In genomic region chr5:115237803-115238728, GRCm38 (mm10) we compare ENCODE assay signal across 7 mouse cellular contexts. TPM values are rescaled to one million over a fixed set of nuclear protein-coding genes. Genes with fewer than 3 reads are reported as not detected.
A peak's percentile ranks its signal among the peaks of the same experiment; 100 is the strongest.
DNase-seq lines count a peak whose midpoint lies in the region; ATAC-seq and TF ChIP-seq lines count a peak whose summit lies in the region.

No protein-coding gene starts in this region.

- no peaks in the 10 kb centered on the region for H3K9me3 ChIP-seq in intestine, postnatal 0 days (ENCODE audit: control insufficient read depth)
- no peaks in the 10 kb centered on the region for H3K9me3 ChIP-seq in midbrain, embryonic 12.5 days

- H3K9ac ChIP-seq in intestine, postnatal 0 days (ENCODE audit: low read depth, low read length) = peak overlapping the region; percentile 73
- H3K9ac ChIP-seq in midbrain, embryonic 12.5 days (replicated peaks) = peak overlapping the region; percentile 83

- intact Hi-C loops in left cerebral cortex, postnatal 4 days (cut with DNase I) = loop anchor here (5.0 to 10.0 kb wide), 2 partner anchors 46 to 113 kb away; partner anchors contain the start of gene Cabp1

- DNase-seq in adrenal gland, adult 2 months = peak; percentile 96
- DNase-seq in embryo, embryonic 11.5 days (ENCODE audit: low read depth, low spot score) = peak; percentile 89
- peak; percentile 86 to 90 for DNase-seq in gastrocnemius, postnatal 4 days (ENCODE audit: low spot score in 2 of 2)
- DNase-seq in left cerebral cortex, postnatal 4 days = peak; percentile 89

- no peaks in the 10 kb centered on the region for H3K27me3 ChIP-seq in intestine, postnatal 0 days (replicated peaks; ENCODE audit: control insufficient read depth, insufficient read depth, low read length)
- H3K27me3 ChIP-seq in midbrain, embryonic 12.5 days = peaks cover 42% of the 10 kb centered on the region
- H3K27me3 ChIP-seq in small intestine, adult 2 months (ENCODE audit: control insufficient read depth, insufficient read depth, low read length) = no peaks in the 10 kb centered on the region

- WGBS in intestine, postnatal 0 days = under 1% methylated on average over 88 of the region's 88 CpGs
- under 1% methylated on average over 81 of the region's 88 CpGs for WGBS in midbrain, embryonic 12.5 days
- WGBS in small intestine, adult 2 months = under 1% methylated on average over 88 of the region's 88 CpGs

- no peaks in the 10 kb centered on the region for H3K4me1 ChIP-seq in intestine, postnatal 0 days (replicated peaks; ENCODE audit: control insufficient read depth, insufficient read depth, low read length)
- H3K4me1 ChIP-seq in midbrain, embryonic 12.5 days = peaks cover 21% of the 10 kb centered on the region
- 0 out of 2 replicates have a peak, but pooled peaks cover 2% of the 10 kb centered on the region for H3K4me1 ChIP-seq in small intestine, adult 2 months (ENCODE audit: control insufficient read depth, insufficient read depth, insufficient read length, low read length)

- H3K27ac ChIP-seq in intestine, postnatal 0 days (ENCODE audit: low read depth, low read length) = peak overlapping the region; percentile 41; the same call in 1 of the 2 replicates
- peak overlapping the region; percentile 54; the same call in 1 of the 2 replicates for H3K27ac ChIP-seq in midbrain, embryonic 12.5 days (replicated peaks)
- H3K27ac ChIP-seq in small intestine, adult 2 months (ENCODE audit: insufficient read depth, low read depth, low read length) = peak overlapping the region; percentile 51

- H3K36me3 ChIP-seq in intestine, postnatal 0 days (ENCODE audit: control insufficient read depth, insufficient read depth) = peaks cover 31% of the 10 kb centered on the region
- peaks cover 35% of the 10 kb centered on the region for H3K36me3 ChIP-seq in midbrain, embryonic 12.5 days
- peaks cover 30% of the 10 kb centered on the region for H3K36me3 ChIP-seq in small intestine, adult 2 months (ENCODE audit: control insufficient read depth, insufficient read depth, low read length)

- ATAC-seq in intestine, postnatal 0 days = peak; percentile 85
- ATAC-seq in midbrain, embryonic 12.5 days (ENCODE audit: low FRiP score, low read depth) = peak; percentile 78

- H3K4me2 ChIP-seq in intestine, postnatal 0 days (replicated peaks; ENCODE audit: low read depth) = peak overlapping the region; percentile 98
- H3K4me2 ChIP-seq in midbrain, embryonic 12.5 days (replicated peaks) = peak overlapping the region; percentile 95

- peak overlapping the region; percentile 81 for H3K4me3 ChIP-seq in intestine, postnatal 0 days (ENCODE audit: low read depth, low read length)
- peak overlapping the region; percentile 94 for H3K4me3 ChIP-seq in midbrain, embryonic 12.5 days
- H3K4me3 ChIP-seq in small intestine, adult 2 months (ENCODE audit: low read depth, low read length) = peak overlapping the region; percentile 76

- no peak; the same call in 1 of the 2 replicates for TF ChIP-seq CTCF in intestine, postnatal 0 days (IDR thresholded peaks at IDR 0.05; ENCODE audit: low read depth)
- TF ChIP-seq CTCF in small intestine, adult 2 months (IDR thresholded peaks at IDR 0.05; ENCODE audit: extremely low read depth, insufficient read length, insufficient replicate concordance, low read depth, low read length) = no peak

- TF ChIP-seq POLR2A in small intestine, adult 2 months (IDR thresholded peaks at IDR 0.05; ENCODE audit: low read depth, low read length) = peak; percentile 50; the same call in 1 of the 2 replicates

RNA-seq across cellular contexts. Expression of gene Pop5, which starts 2.4 kb away (rescaled TPM):
- total RNA-seq in adrenal gland, adult 2 months (2021) = 10 to 100 TPM; 53.1 to 84.0 TPM
- polyA plus RNA-seq in adrenal gland, adult 2 months (2012; rRNA removed) = 194 and 250 TPM in 2 replicates
- 10 to 100 TPM; 20.2 to 25.0 TPM for total RNA-seq in gastrocnemius, postnatal 4 days (2021)
- 75.7 and 77.1 TPM in 2 replicates for polyA plus RNA-seq in intestine, postnatal 0 days (2015; fragmentation: Nextera tagmentation; extraction: Ambion mirVana)
- 10 to 100 TPM; 27.4 to 31.8 TPM for total RNA-seq in left cerebral cortex, postnatal 4 days (2021)
- 76.7 and 79.0 TPM in 2 replicates for polyA plus RNA-seq in midbrain, embryonic 12.5 days (2016; fragmentation: Nextera tagmentation; extraction: Ambion mirVana)
- 68.6 and 74.5 TPM in 2 replicates for polyA plus RNA-seq in small intestine, adult 2 months (2012; rRNA removed)

RNA-seq across cellular contexts. Expression of gene Rnf10, which starts 34.6 kb away (rescaled TPM):
- total RNA-seq in adrenal gland, adult 2 months (2021) = 100 to 1,000 TPM; 225 to 258 TPM
- 212 and 287 TPM in 2 replicates for polyA plus RNA-seq in adrenal gland, adult 2 months (2012; rRNA removed)
- 100 to 1,000 TPM; 196 TPM for total RNA-seq in gastrocnemius, postnatal 4 days (2021)
- polyA plus RNA-seq in intestine, postnatal 0 days (2015; fragmentation: Nextera tagmentation; extraction: Ambion mirVana) = 64.9 and 69.1 TPM in 2 replicates
- 100 to 1,000 TPM; 262 to 280 TPM for total RNA-seq in left cerebral cortex, postnatal 4 days (2021)
- 196 and 208 TPM in 2 replicates for polyA plus RNA-seq in midbrain, embryonic 12.5 days (2016; fragmentation: Nextera tagmentation; extraction: Ambion mirVana)
- 80.5 and 148 TPM in 2 replicates for polyA plus RNA-seq in small intestine, adult 2 months (2012; rRNA removed)

RNA-seq across cellular contexts. Expression of gene Coq5, which starts 41.4 kb away (rescaled TPM):
- total RNA-seq in adrenal gland, adult 2 months (2021) = 10 to 100 TPM; 52.5 to 68.0 TPM
- polyA plus RNA-seq in adrenal gland, adult 2 months (2012; rRNA removed) = 14.6 and 15.7 TPM in 2 replicates
- total RNA-seq in gastrocnemius, postnatal 4 days (2021) = 10 to 100 TPM; 57.8 to 64.2 TPM
- polyA plus RNA-seq in intestine, postnatal 0 days (2015; fragmentation: Nextera tagmentation; extraction: Ambion mirVana) = 31.3 and 32.4 TPM in 2 replicates
- total RNA-seq in left cerebral cortex, postnatal 4 days (2021) = 10 to 100 TPM; 29.7 to 33.8 TPM
- polyA plus RNA-seq in midbrain, embryonic 12.5 days (2016; fragmentation: Nextera tagmentation; extraction: Ambion mirVana) = 48.5 and 52.8 TPM in 2 replicates
- 4.8 and 6.6 TPM in 2 replicates for polyA plus RNA-seq in small intestine, adult 2 months (2012; rRNA removed)

RNA-seq across cellular contexts. Expression of gene Cabp1, which starts 43.9 kb away (rescaled TPM):
- total RNA-seq in adrenal gland, adult 2 months (2021) = 10 to 100 TPM; 37.7 to 57.1 TPM
- 45.7 and 61.7 TPM in 2 replicates for polyA plus RNA-seq in adrenal gland, adult 2 months (2012; rRNA removed)
- 1 to 10 TPM; 4.2 to 5.1 TPM for total RNA-seq in gastrocnemius, postnatal 4 days (2021)
- 0.57 and 0.90 TPM in 2 replicates for polyA plus RNA-seq in intestine, postnatal 0 days (2015; fragmentation: Nextera tagmentation; extraction: Ambion mirVana)
- 10 to 100 TPM; 67.0 to 67.2 TPM for total RNA-seq in left cerebral cortex, postnatal 4 days (2021)
- 2.3 and 3.6 TPM in 2 replicates for polyA plus RNA-seq in midbrain, embryonic 12.5 days (2016; fragmentation: Nextera tagmentation; extraction: Ambion mirVana)
- polyA plus RNA-seq in small intestine, adult 2 months (2012; rRNA removed) = 0.89 and 1.0 TPM in 2 replicates

Comparison
In these comparisons a context has a peak if more than half of its experiments do, and no peak if none do; other contexts are left out.
1. Peak in every context shown above with its lines: DNase-seq, ATAC-seq, H3K4me3 ChIP-seq and H3K27ac ChIP-seq.